ENCODE assay signal across 23 mouse cellular contexts in genomic region chr9:48666702-48667101, GRCm38 (mm10).
DNase-seq lines count a peak whose midpoint lies in the region; ATAC-seq lines count a peak whose summit lies in the region.
"Had no signal": no experiment of that assay in that cellular context is flagged by ENCODE, and none has a peak within 500 bp of the region (broad histone marks: within the 10 kb centered on the region; RNA-seq: fewer than 3 reads in every experiment).

No protein-coding gene starts in this region.

- H3K4me3 ChIP-seq in hindbrain, embryonic 10.5 days, result no peak overlapping the region
- H3K4me3 ChIP-seq in hindbrain, embryonic 14.5 days (replicated peaks; ENCODE audit: low read length), result no peak overlapping the region
- no peak overlapping the region for H3K4me3 ChIP-seq in kidney, embryonic 14.5 days (ENCODE audit: low read length)
- H3K4me3 ChIP-seq: embryonic facial prominence, embryonic 12.5 days; embryonic facial prominence, embryonic 15.5 days; hindbrain, embryonic 13.5 days had no signal

- no peak for ATAC-seq in hindbrain, embryonic 14.5 days (ENCODE audit: low FRiP score)
- ATAC-seq in granulocyte monocyte progenitor cell, adult 5-6 weeks (replicated peaks; ENCODE audit: poor library complexity, severe bottlenecking), result peak; percentile 82
- no peak for ATAC-seq in kidney, embryonic 14.5 days (ENCODE audit: low FRiP score, low TSS enrichment)
- ATAC-seq: activated CD4-positive, CD25-positive, alpha-beta regulatory T cell, adult 4 months; forebrain, embryonic 14.5 days; forebrain, postnatal 0 days; hindbrain, postnatal 0 days; inflammation-experienced regulatory T-cells, adult 6 months; intestine, embryonic 16.5 days had no signal

- no peak overlapping the region for H3K4me2 ChIP-seq in hindbrain, embryonic 14.5 days (replicated peaks)
- H3K4me2 ChIP-seq in kidney, embryonic 14.5 days (replicated peaks; ENCODE audit: low read depth, low read length), result no peak overlapping the region
- H3K4me2 ChIP-seq: embryonic facial prominence, embryonic 12.5 days; embryonic facial prominence, embryonic 15.5 days; heart, embryonic 11.5 days; hindbrain, embryonic 13.5 days had no signal

- peaks cover 60% of the 10 kb centered on the region for H3K4me1 ChIP-seq in hindbrain, embryonic 10.5 days (replicated peaks)
- peaks cover 25% of the 10 kb centered on the region for H3K4me1 ChIP-seq in hindbrain, embryonic 14.5 days (replicated peaks; ENCODE audit: control insufficient read depth, insufficient read depth, low read length)
- H3K4me1 ChIP-seq in kidney, embryonic 14.5 days (ENCODE audit: control insufficient read depth, insufficient read depth, low read length), result 0 out of 2 replicates have a peak, but pooled peaks cover 7% of the 10 kb centered on the region

- peak overlapping the region; percentile 62 for H3K27ac ChIP-seq in hindbrain, embryonic 10.5 days
- H3K27ac ChIP-seq in hindbrain, embryonic 14.5 days, result no peak overlapping the region
- no peak overlapping the region for H3K27ac ChIP-seq in kidney, embryonic 14.5 days (ENCODE audit: low read depth, low read length)
- H3K27ac ChIP-seq: embryonic facial prominence, embryonic 12.5 days; embryonic facial prominence, embryonic 15.5 days; hindbrain, embryonic 13.5 days; hindbrain, postnatal 0 days had no signal

- 90% methylated on average over 3 of the region's 3 CpGs for WGBS in hindbrain, embryonic 10.5 days
- 93% methylated on average over 3 of the region's 3 CpGs for WGBS in hindbrain, embryonic 14.5 days
- WGBS in kidney, embryonic 14.5 days, result 87% methylated on average over 3 of the region's 3 CpGs

- no peak overlapping the region for H3K9ac ChIP-seq in hindbrain, embryonic 14.5 days
- no peak overlapping the region for H3K9ac ChIP-seq in kidney, embryonic 14.5 days (ENCODE audit: low read depth, low read length)
- H3K9ac ChIP-seq: embryonic facial prominence, embryonic 12.5 days; embryonic facial prominence, embryonic 15.5 days; forebrain, postnatal 0 days; hindbrain, embryonic 13.5 days had no signal

- peaks cover 14% of the 10 kb centered on the region; the same call in 1 of the 2 replicates for H3K27me3 ChIP-seq in hindbrain, embryonic 10.5 days (ENCODE audit: insufficient read depth, poor library complexity, severe bottlenecking)
- H3K27me3 ChIP-seq in hindbrain, embryonic 14.5 days (ENCODE audit: control insufficient read depth, insufficient read depth, low read length), result no peaks in the 10 kb centered on the region
- 0 out of 2 replicates have a peak, but pooled peaks cover 7% of the 10 kb centered on the region for H3K27me3 ChIP-seq in kidney, embryonic 14.5 days (ENCODE audit: control insufficient read depth, insufficient read depth, low read length)
- H3K27me3 ChIP-seq: embryonic facial prominence, embryonic 15.5 days had no signal

- DNase-seq in hindbrain, embryonic 10.5 days (ENCODE audit: low spot score), result no peak
- DNase-seq in hindbrain, embryonic 14.5 days (ENCODE audit: low spot score), result no peak
- peak; percentile 50 for DNase-seq in 416B (ENCODE audit: low read depth)
- DNase-seq in urinary bladder, postnatal 10 days (ENCODE audit: low spot score), result no peak
- DNase-seq: adrenal gland, adult 8-10 months; adrenal gland, postnatal 25 days; cerebellum, adult 11-12 months; cerebellum, adult 8-10 months; cerebellum, postnatal 10 days; forebrain, postnatal 0 days; gastrocnemius, postnatal 36 days; heart, adult 11 months had no signal

- H3K9me3 ChIP-seq in hindbrain, embryonic 10.5 days, result no peaks in the 10 kb centered on the region
- no peaks in the 10 kb centered on the region for H3K9me3 ChIP-seq in hindbrain, embryonic 14.5 days (ENCODE audit: control insufficient read depth, low read length)
- H3K9me3 ChIP-seq in kidney, embryonic 14.5 days (ENCODE audit: control insufficient read depth, low read length), result no peaks in the 10 kb centered on the region
- H3K9me3 ChIP-seq: embryonic facial prominence, embryonic 12.5 days; embryonic facial prominence, embryonic 15.5 days; hindbrain, embryonic 13.5 days had no signal

- peaks cover 9% of the 10 kb centered on the region; the same call in 1 of the 2 replicates for H3K36me3 ChIP-seq in hindbrain, embryonic 10.5 days
- H3K36me3 ChIP-seq in hindbrain, embryonic 14.5 days (replicated peaks; ENCODE audit: control insufficient read depth, insufficient read depth), result no peaks in the 10 kb centered on the region
- H3K36me3 ChIP-seq in kidney, embryonic 14.5 days (ENCODE audit: control insufficient read depth, insufficient read depth, low read length), result no peaks in the 10 kb centered on the region
- H3K36me3 ChIP-seq: embryonic facial prominence, embryonic 12.5 days; embryonic facial prominence, embryonic 15.5 days; hindbrain, embryonic 13.5 days had no signal
